Mouse (Mus musculus): ENCODE data around the gene Mlxipl. TPM values are rescaled to one million over a fixed set of nuclear protein-coding genes. Genes with fewer than 3 reads are reported as not detected.

Mlxipl gene
- total RNA-seq, 1 experiment from 2014 or later: not detected

GRCm38 (mm10) chr5:135168063-135169062 lies 78.7 kb downstream of the Mlxipl start, which contains the start of gene Bcl7b:
TSS of gene Bcl7b (plus strand) at chr5:135168283.
- ATAC-seq (replicated peaks in 1 of 2; ENCODE audit: insufficient read depth in 1 of 2, low FRiP score in 2 of 2, low TSS enrichment in 1 of 2, low read depth in 1 of 2, poor library complexity in 2 of 2, severe bottlenecking in 2 of 2): peak; percentile 95 to 96

GRCm38 (mm10) chr5:135169479-135169878 lies 79.8 kb downstream of the Mlxipl start:
- no peak for ATAC-seq (replicated peaks in 1 of 2; ENCODE audit: insufficient read depth in 1 of 2, low FRiP score in 2 of 2, low TSS enrichment in 1 of 2, low read depth in 1 of 2, poor library complexity in 2 of 2, severe bottlenecking in 2 of 2)

DNA sequence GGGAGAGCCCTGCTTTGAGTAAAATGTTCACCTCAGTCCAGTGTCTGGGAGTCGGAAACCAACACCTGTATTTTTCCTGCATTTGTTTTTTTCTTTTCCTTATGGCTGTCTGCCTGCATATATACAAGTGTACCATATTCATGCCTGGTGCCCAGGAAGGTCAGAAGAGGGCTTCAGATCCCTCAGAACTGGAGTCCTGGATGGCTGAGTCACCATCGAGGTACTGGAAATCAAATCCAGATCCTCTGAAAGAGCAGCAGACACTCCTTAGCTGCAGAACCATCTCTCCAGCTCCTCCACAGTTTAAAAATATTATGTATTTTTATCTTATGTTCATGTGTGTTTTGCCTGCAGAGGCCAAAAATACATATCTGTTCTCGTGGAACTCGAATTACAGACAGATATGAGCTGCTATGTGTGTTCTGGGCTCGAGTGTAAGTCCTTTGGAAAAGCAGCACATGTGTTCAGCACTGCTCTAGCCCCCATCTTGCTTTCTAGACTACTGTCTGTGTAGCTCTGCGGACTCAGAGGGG lies 82.1 kb downstream of the Mlxipl start:
- no peak for ATAC-seq (replicated peaks in 1 of 2; ENCODE audit: insufficient read depth in 1 of 2, low FRiP score in 2 of 2, low TSS enrichment in 1 of 2, low read depth in 1 of 2, poor library complexity in 2 of 2, severe bottlenecking in 2 of 2)

DNA sequence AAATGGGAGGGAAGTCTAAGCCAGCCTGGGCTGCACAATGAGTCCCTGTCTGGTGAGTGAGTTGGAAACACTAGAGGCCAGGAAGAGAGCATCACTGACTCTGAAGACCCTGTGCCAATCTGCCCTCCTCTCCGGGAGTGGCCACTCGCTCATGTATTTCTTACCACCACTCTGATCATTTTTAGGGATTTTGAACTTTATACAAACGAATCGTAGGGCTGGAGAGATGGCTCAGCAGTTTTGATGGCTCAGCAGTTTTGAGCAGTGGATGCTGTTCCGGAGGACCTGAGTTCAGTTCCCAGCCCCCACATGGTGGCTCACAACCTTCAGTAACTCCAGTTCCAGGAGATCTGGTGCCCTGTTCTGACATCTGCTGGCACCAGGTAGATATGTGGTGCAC lies 83.3 kb downstream of the Mlxipl start:
- no peak for ATAC-seq (replicated peaks in 1 of 2; ENCODE audit: insufficient read depth in 1 of 2, low FRiP score in 2 of 2, low TSS enrichment in 1 of 2, low read depth in 1 of 2, poor library complexity in 2 of 2, severe bottlenecking in 2 of 2)

- ATAC-seq (replicated peaks in 1 of 2; ENCODE audit: insufficient read depth in 1 of 2, low FRiP score in 2 of 2, low TSS enrichment in 1 of 2, low read depth in 1 of 2, poor library complexity in 2 of 2, severe bottlenecking in 2 of 2): no peak
Observed at GRCm38 (mm10) chr5:135175086-135175485, 85.4 kb downstream of the Mlxipl start.

DNA sequence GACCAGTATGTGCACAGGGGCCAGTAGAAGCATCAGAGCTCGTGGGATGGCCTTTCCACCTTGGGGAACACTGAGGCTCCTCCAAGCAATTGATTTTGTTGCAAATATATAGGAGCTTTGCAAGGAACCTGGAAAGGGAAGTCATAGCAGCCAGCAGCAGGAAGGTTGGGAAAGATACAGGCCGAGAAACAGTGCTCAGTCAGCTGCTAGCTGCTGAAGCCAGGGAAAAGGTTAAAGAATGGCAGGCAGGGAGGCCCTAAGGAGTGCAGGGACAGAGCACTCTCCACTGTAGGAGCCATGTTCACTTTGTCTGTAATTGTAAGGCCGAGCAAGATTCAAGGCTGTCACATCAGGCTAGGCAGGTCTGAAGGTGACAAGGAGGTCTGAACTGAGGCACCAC lies 88.8 kb downstream of the Mlxipl start:
- no peak for ATAC-seq (replicated peaks in 1 of 2; ENCODE audit: insufficient read depth in 1 of 2, low FRiP score in 2 of 2, low TSS enrichment in 1 of 2, low read depth in 1 of 2, poor library complexity in 2 of 2, severe bottlenecking in 2 of 2)

DNA sequence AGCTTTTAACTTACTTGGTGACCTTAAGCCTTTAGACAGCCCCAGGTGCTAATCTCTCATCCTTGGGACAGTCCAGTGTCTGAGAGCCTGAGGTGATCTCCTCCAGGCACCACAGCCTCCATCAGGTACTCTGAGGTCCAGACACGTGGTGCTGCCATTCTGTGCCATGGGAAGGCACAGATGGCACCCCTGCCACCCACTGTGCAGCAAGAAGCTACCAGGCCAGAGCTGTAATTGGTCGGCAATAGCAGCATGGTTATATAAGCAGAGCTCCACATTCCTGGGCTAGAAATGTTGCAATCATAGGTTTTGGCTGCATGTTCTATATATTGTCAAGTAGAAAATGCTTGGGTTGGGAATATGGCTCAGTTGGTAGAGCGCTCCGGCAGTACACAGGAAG lies 89.3 kb downstream of the Mlxipl start:
- ATAC-seq (replicated peaks in 1 of 2; ENCODE audit: insufficient read depth in 1 of 2, low FRiP score in 2 of 2, low TSS enrichment in 1 of 2, low read depth in 1 of 2, poor library complexity in 2 of 2, severe bottlenecking in 2 of 2): no peak

GRCm38 (mm10) chr5:135179616-135180015 lies 89.9 kb downstream of the Mlxipl start:
- no peak for ATAC-seq (replicated peaks in 1 of 2; ENCODE audit: insufficient read depth in 1 of 2, low FRiP score in 2 of 2, low TSS enrichment in 1 of 2, low read depth in 1 of 2, poor library complexity in 2 of 2, severe bottlenecking in 2 of 2)

- no peak for ATAC-seq (replicated peaks in 1 of 2; ENCODE audit: insufficient read depth in 1 of 2, low FRiP score in 2 of 2, low TSS enrichment in 1 of 2, low read depth in 1 of 2, poor library complexity in 2 of 2, severe bottlenecking in 2 of 2)
Observed at GRCm38 (mm10) chr5:135180796-135181195, 91.1 kb downstream of the Mlxipl start.

DNA sequence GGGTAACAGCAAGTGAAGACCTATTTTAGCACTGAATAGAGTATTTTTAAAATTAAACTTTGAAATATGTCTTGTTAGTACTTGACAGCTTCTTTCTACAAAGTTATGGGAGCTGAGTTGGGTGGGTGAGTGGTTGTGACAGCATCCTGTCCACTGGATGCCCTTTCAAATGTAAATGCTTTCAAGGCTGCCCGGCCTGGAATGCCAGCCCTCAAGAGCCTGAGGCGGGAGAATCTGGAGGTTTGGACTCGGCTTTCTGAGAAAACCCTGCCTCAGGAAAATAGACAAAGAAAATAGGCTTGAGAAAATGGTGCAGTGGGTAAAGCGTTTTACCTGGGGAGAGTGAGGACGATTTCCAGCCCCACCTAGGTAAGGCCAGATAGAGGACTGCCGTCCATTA lies 92.1 kb downstream of the Mlxipl start:
- no peak for ATAC-seq (replicated peaks in 1 of 2; ENCODE audit: insufficient read depth in 1 of 2, low FRiP score in 2 of 2, low TSS enrichment in 1 of 2, low read depth in 1 of 2, poor library complexity in 2 of 2, severe bottlenecking in 2 of 2)

DNA sequence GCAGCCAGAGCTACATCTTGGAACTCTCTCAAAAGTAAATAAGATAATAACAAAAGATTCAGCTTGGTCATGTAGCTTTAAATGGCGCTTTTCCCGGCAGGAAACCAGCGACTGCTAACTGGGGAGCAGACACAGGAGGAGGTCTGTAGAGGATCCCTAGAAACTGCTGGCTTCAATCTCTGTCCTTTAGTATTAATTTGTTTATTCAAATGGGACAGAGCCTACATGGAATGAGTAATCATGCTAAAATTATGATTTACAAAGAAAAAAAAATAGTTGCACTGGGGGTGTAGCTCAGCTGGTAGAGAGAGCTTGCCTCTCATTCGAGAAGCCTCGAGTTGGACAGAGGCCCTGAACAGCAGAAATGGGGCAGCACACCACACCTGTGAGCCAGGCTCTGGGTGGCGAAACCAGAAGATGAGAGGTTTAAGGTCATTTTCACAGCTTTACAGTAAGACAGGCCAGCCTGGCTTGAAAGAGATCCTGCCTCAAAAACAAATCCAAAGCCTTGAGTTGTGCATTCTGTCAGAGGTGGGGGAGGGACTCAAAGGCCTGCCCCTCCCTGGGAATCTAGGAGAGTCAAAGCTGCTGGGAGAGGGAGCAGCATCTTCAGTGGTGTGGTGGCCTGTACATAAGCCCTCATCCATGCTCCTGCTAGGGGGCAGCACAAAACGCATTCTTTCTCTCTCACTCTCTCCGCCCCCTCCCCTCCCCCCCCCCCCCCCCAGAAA lies 93.6 kb downstream of the Mlxipl start:
- ATAC-seq (replicated peaks in 1 of 2; ENCODE audit: insufficient read depth in 1 of 2, low FRiP score in 2 of 2, low TSS enrichment in 1 of 2, low read depth in 1 of 2, poor library complexity in 2 of 2, severe bottlenecking in 2 of 2): no peak

DNA sequence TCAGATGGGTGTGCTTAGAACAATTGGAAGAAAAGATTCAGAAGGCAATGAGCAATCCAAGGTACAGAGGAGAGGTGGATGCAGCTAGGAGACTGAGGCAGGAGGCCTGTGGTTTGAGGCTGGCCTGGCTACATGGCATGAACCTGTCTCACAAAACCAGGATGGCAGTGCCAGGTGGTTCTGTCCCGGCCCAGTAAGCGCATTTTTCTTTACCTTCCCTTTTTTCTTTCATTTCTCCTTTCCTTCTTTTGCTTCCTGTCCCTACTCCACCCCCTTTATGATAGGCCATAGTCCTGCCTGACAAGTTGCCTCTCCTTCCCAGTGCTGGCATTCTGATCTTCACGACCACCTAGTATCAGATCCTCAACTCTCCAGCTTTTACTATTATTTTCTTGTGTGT lies 95.3 kb downstream of the Mlxipl start:
- no peak for ATAC-seq (replicated peaks in 1 of 2; ENCODE audit: insufficient read depth in 1 of 2, low FRiP score in 2 of 2, low TSS enrichment in 1 of 2, low read depth in 1 of 2, poor library complexity in 2 of 2, severe bottlenecking in 2 of 2)

GRCm38 (mm10) chr5:135185596-135185995 lies 95.9 kb downstream of the Mlxipl start:
- no peak for ATAC-seq (replicated peaks in 1 of 2; ENCODE audit: insufficient read depth in 1 of 2, low FRiP score in 2 of 2, low TSS enrichment in 1 of 2, low read depth in 1 of 2, poor library complexity in 2 of 2, severe bottlenecking in 2 of 2)

GRCm38 (mm10) chr5:135186231-135186620 lies 96.5 kb downstream of the Mlxipl start:
- ATAC-seq (replicated peaks in 1 of 2; ENCODE audit: insufficient read depth in 1 of 2, low FRiP score in 2 of 2, low TSS enrichment in 1 of 2, low read depth in 1 of 2, poor library complexity in 2 of 2, severe bottlenecking in 2 of 2): no peak

DNA sequence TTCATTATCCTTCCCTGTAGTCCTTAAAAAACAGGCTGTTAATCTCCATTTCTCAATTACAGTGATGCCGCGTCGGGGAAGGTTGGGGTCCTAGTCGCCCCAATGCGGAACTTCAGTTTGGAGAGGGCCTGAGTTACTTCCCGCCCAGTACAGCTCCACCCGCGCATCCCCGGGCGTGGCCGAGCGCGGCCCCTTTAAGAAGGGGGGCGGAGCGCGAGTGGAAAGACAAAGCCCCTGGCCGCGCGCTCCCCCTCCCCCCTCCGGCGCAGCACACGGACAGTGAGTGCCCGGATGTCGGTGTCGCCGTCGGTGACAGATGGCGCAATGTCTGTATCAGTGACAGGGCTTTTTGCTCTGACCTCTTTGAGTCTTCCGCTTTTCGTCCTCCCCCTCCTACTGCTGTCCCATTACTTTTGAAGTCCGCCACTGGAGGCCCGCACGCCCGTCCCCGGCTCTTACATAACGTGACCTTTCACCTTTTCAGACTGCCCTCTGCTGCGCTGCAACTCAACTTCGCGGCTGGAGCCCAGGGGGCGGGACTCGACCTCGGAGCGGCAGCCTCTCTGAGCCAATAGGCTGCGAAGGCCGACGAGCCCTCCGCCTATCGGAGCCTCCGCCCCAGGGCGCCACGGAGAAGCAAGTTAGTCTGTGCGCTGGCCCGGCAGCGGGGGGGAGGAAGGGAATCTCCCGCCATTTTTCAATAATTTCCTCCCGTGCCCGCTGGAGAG lies 97.1 kb downstream of the Mlxipl start, which contains the start of gene Baz1b:
Baz1b (plus strand) TSS at position 644 of the 728 bp plus-strand sequence.
- peak; percentile 96 to 97 for ATAC-seq (replicated peaks in 1 of 2; ENCODE audit: insufficient read depth in 1 of 2, low FRiP score in 2 of 2, low TSS enrichment in 1 of 2, low read depth in 1 of 2, poor library complexity in 2 of 2, severe bottlenecking in 2 of 2)

DNA sequence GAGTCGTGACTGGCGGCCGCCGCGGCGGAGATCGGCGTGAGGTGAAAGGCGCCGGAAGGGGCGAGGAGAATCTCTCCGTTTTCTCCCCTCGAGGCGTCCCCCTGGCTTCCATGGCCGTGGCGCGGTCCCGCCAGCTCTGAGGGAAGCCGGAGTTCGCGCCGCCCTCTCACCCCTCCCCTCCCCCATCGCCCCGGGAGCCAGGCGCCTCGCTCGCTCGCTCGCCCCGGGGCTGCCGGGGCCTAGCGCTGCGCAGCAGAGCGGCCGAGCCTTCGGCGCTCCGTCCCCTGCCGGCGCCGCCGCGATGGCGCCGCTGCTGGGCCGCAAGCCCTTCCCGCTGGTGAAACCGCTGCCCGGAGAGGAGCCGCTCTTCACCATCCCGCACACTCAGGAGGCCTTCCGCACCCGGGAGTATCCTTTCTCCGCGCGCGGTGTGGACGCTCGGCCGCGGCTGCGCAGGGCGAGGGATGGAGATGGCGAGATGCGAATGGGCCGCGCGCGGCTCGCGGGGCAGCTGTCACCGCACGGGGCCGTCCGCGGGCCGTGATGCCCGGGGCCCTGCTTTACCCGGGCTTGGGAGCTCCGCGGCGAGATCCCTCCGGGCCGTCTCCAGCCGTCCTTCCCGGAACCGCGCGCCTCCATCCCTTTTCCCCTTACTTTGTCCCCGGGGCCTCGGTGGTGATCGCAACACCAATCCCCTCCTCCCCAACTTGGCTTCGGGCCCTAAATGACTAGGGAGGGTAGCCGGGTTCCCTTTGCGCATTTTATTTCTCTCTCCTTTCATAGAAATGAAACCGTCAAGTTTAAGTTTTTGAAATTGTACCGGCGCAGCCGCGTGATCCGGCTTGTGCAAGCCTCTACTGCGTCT lies 97.9 kb downstream of the Mlxipl start:
- no peak; a peak in 1 of 4 replicates for ATAC-seq (replicated peaks in 1 of 2; ENCODE audit: insufficient read depth in 1 of 2, low FRiP score in 2 of 2, low TSS enrichment in 1 of 2, low read depth in 1 of 2, poor library complexity in 2 of 2, severe bottlenecking in 2 of 2)

Measured in hematopoietic stem cell, adult 5-6 weeks (primary cell).